Mouse (Mus musculus) heart, postnatal 4 days (tissue): Measurements from ENCODE around the gene Tet3. TPM values are rescaled to one million over a fixed set of nuclear protein-coding genes. Genes with fewer than 3 reads are reported as not detected.

ENCODE experiments used
- DNase-seq: peaks from one replicate; pipeline ENCODE4 v3.0.0; 2021
- total RNA-seq, 2 experiments: library from RNA; stranded (reverse); gene quantifications; 2 replicates each; pipeline ENCODE4 v1.2.3; 2021

Gene Tet3
- total RNA-seq = 10 to 100 TPM; 51.7 to 56.7 TPM

- DNase-seq = no peak
These were observed at the start of gene Tet3 for GRCm38 (mm10) chr6:83459034-83459644. Tet3 (minus strand) TSS chr6:83459084.

DNA sequence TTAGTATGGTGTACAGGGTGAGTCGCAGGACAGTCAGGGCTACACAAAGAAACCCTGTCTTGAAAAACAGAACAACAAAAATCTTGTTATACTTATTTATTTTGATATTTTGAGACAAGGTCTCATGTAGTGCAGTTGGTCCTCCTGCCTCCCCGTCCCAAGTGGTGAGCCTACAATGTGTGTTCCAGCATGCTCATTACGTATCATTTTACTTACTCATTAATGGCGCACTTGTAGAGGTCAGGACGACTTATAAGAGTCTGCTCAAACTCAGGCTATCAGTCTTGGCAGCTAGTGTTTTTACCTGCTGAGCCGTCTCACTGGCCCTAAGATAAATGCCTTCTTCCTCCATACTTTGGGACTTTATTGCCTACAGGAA is 48.3 kb upstream of the Tet3 start:
- DNase-seq = no peak

- DNase-seq = peak; percentile 97
These were observed 47.6 kb upstream of the Tet3 start, which contains the start of gene Dguok for GRCm38 (mm10) chr6:83506258-83507167. Dguok (minus strand) TSS chr6:83506969.

DNA sequence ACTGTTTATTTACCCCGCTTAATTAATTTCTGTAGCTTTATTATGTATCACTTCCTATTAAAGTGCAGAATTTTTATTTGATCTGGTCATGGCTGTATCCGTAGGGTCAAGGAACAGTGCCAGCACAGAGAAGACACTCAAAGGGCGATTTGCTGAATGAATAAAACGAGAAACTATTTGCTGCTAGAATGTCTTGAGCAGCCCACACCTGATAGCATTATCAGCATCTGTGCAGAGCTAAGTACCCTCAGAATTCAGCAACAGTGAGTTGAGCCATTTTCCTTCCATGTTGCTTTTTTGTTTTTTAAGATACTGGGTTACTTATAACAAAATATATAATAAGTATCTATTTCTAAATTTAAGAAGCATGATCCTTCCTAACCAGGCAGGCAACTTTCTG is 46.7 kb upstream of the Tet3 start:
- no peak for DNase-seq

GRCm38 (mm10) chr6:83503361-83503760 is 44.5 kb upstream of the Tet3 start:
- no peak for DNase-seq

- peak; percentile 24 for DNase-seq
These were observed 43.8 kb upstream of the Tet3 start for GRCm38 (mm10) chr6:83502656-83503055.

GRCm38 (mm10) chr6:83501524-83502310 is 42.8 kb upstream of the Tet3 start:
- DNase-seq = no peak

DNA sequence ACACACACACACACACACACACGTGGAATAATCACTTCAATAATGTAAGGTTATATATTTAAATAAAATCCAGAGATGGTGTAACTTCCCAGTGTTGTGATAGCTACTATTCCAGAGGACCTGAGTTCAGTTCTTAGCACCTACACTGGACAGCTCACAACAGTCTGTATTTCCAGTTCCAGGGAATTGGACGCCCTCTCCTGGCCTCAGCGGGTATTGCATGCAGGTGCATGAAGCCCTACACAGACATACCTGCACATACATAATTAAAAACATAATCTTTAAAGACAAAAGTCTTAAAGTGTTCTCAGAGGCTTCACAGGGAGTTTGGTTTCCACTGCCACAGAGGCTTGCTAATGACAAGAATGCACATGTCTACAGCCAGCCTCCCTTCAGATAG is 41.6 kb upstream of the Tet3 start:
- DNase-seq = no peak

- DNase-seq = no peak
These were observed 40.2 kb upstream of the Tet3 start for GRCm38 (mm10) chr6:83499078-83499477.

DNA sequence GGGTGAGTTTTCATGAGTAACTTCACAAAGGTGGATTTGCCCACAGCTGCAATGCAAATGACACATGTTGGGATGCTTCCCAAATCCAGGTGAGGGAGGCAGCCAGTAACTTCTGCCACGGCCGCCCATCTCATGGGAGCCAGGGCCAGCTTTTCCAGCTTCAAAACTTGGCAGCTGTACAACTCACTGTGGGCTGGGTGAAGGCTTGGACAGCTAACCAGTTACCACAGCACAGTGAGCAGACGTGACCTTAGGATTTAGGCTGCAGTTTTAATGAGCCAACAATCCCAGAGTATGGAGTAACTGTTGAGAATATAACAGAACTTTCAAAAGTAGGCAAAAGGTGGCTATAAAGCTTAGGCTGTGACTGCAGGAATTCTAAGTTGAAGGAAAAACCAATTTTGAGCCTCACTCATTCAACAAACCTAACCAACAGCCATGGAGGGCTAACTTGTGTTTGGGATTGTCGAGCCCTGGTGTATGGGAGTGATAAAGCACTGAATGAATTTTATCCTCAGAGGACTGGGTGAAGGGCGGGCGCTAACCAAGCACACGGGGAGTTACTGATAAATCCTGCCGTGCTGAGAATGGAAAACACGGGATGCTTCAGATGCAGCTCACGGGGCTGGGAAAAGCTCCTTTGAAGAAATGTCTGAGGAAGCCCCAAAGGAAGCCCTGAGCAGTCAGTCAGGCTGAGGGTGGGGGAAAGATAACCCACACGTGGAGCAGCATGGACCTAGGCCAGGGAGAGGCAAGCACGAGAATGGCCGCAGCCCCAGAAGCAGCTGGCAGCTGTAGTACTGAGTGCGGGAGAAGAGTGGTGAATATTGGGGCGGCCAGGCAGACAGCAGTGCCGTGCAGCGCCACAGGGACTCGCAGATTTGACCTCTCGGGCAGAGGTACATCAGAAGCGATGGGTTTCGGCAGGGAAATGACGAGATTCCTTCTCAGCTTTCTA is 38.1 kb upstream of the Tet3 start:
- DNase-seq = peak; percentile 65

- DNase-seq = peak; percentile 64
These were observed 37.3 kb upstream of the Tet3 start for GRCm38 (mm10) chr6:83496009-83496752.

DNA sequence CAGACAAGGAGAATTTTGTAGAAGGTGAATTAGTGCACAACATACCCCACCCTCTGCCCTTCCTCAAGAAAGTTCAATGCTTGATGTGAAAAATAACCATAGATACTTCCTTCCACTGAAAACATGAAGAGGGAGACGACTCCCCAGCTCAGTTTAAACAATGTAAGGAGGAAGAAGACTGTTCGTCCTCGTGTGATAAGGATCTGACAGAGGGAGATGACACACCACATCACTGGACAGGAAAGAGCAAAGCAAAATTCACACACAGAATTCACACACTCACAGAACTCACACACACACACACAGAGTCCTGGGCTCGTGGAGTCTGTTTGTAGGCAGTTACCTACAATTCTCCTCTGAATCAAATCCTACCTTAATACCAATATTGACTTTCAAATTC is 31.7 kb upstream of the Tet3 start:
- no peak for DNase-seq

DNA sequence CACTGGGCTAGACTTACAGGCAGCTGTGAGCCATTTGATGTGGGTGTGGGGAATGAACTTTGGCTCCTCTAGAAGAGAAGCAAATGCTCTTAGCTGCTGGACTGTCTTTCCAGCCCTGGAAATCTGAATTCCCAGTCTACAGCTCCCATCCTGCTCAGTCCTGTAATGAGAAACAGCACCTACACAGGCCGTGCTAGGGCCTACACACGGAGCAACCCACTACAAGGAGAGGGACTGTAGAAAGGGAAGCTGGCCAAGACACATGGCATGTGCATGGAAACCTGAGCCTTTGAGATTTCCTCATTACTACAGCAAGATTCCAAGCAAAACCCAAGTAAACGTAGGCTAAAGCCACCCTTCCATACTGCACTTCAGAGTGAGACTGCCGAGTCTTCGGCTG is 29.3 kb upstream of the Tet3 start:
- no peak for DNase-seq

DNA sequence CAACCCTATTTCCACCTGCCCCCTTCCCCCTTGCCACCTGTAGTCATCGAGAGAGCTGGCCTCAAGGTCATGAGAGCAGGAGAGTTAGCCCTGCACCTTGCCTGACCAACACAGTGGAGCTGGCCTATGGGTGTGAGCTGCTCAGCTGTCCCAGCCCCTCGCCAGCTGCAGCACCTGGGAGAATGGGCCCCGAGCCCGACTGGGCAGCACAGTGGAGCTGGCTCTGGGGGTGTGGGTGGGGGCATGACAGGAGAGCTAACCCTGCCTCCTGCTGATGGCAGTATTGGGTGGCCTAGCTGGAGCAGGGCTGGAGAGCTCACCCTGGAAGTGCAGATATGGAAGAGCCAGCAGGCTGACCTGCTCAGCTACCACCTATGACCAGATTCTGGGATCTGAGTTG is 28.4 kb upstream of the Tet3 start:
- DNase-seq = no peak

DNA sequence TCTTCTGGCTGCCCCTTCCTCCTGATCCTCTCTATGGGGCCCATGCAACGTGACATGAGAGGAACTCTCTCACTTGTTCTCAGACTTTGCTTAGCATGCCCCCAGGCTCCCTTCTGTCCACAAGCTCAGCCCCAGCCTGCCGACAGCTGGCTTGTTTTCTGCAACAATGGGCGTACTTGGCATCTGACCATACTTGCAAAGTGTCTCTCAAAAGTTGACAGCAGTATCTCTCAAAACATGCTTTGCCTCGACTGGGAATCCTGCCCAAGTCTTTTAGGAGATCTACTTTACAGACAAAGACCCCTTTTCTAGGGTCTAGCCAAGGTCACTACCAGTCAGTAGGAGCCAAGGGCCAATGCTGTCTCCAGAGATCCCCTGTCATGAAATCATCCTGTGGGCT is 27.0 kb upstream of the Tet3 start:
- DNase-seq = peak; percentile 54

GRCm38 (mm10) chr6:83483776-83484175 is 24.9 kb upstream of the Tet3 start:
- no peak for DNase-seq

GRCm38 (mm10) chr6:83482418-83483085 is 23.7 kb upstream of the Tet3 start:
- DNase-seq = no peak

- no peak for DNase-seq
These were observed 21.3 kb upstream of the Tet3 start for GRCm38 (mm10) chr6:83480019-83480655.

DNA sequence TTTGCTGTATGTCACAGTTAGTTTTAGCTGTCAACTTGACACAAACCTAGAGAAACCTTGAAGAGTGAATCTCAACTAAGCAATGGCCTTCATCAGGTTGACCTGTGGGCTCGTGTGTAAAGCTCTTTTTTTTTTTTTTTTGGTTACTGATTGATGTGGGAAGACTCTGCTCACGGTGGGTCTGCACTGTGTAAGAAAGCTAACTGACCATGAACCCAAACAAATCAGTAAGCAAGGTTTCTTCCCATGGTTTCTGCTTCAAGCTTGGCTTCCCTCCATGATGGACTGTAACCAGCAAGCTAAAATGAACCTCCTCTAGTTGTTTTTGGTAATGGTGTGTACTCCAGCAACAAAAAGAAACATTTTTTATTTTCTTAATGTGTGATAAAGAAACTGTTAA is 20.3 kb upstream of the Tet3 start:
- no peak for DNase-seq

- DNase-seq = no peak
These were observed 19.7 kb upstream of the Tet3 start for GRCm38 (mm10) chr6:83478628-83479027.
